ENCODE assay signal across 8 mouse cellular contexts in genomic region chr16:10452445-10452896, GRCm38 (mm10). TPM values are rescaled to one million over a fixed set of nuclear protein-coding genes. Genes with fewer than 3 reads are reported as not detected.
DNase-seq lines count a peak whose midpoint lies in the region; ATAC-seq lines count a peak whose summit lies in the region.

No protein-coding gene starts in this region.

- no peak overlapping the region for H3K9ac ChIP-seq in hindbrain, embryonic 13.5 days
- no peak overlapping the region for H3K9ac ChIP-seq in hindbrain, embryonic 12.5 days
- no peak overlapping the region for H3K9ac ChIP-seq in intestine, embryonic 16.5 days (ENCODE audit: low read depth, low read length)

- intact Hi-C loops in left cerebral cortex, postnatal 14 days (cut with DNase I): no loop called here

- H3K9me3 ChIP-seq in hindbrain, embryonic 13.5 days: no peaks in the 10 kb centered on the region
- H3K9me3 ChIP-seq in hindbrain, embryonic 12.5 days (replicated peaks): no peaks in the 10 kb centered on the region
- H3K9me3 ChIP-seq in intestine, embryonic 16.5 days (ENCODE audit: control insufficient read depth, low read length): no peaks in the 10 kb centered on the region

- no peak overlapping the region for H3K27ac ChIP-seq in hindbrain, embryonic 13.5 days
- no peak overlapping the region for H3K27ac ChIP-seq in hindbrain, embryonic 12.5 days
- H3K27ac ChIP-seq in intestine, embryonic 16.5 days (ENCODE audit: low read length): peak overlapping the region; percentile 42; the same call in 1 of the 2 replicates

- DNase-seq in adrenal gland, postnatal 4 days (ENCODE audit: low spot score in 2 of 2): peak; percentile 63 to 74
- peak; percentile 47 for DNase-seq in gastrocnemius, adult 18-20 months (ENCODE audit: low spot score)
- peak; percentile 82 to 87 for DNase-seq in left cerebral cortex, postnatal 14 days (ENCODE audit: low spot score in 2 of 2)
- DNase-seq in ovary, adult 18-20 months (ENCODE audit: low spot score): peak; percentile 60
- peak; percentile 24 for DNase-seq in urinary bladder, postnatal 25 days (ENCODE audit: low spot score)

- no peak overlapping the region for H3K4me3 ChIP-seq in hindbrain, embryonic 13.5 days
- H3K4me3 ChIP-seq in hindbrain, embryonic 12.5 days: no peak overlapping the region
- H3K4me3 ChIP-seq in intestine, embryonic 16.5 days (ENCODE audit: low read length): no peak overlapping the region

- H3K4me2 ChIP-seq in hindbrain, embryonic 13.5 days: no peak overlapping the region
- H3K4me2 ChIP-seq in hindbrain, embryonic 12.5 days (replicated peaks): no peak overlapping the region
- no peak overlapping the region for H3K4me2 ChIP-seq in intestine, embryonic 16.5 days (ENCODE audit: low read depth, low read length)

- peaks cover 6% of the 10 kb centered on the region for H3K4me1 ChIP-seq in hindbrain, embryonic 13.5 days (replicated peaks)
- peaks cover 5% of the 10 kb centered on the region for H3K4me1 ChIP-seq in hindbrain, embryonic 12.5 days
- peaks cover 12% of the 10 kb centered on the region for H3K4me1 ChIP-seq in intestine, embryonic 16.5 days (ENCODE audit: control insufficient read depth, insufficient read depth, low read length)

- 67% methylated on average over 8 of the region's 8 CpGs for WGBS in hindbrain, embryonic 13.5 days
- WGBS in hindbrain, embryonic 12.5 days: 81% methylated on average over 8 of the region's 8 CpGs
- WGBS in intestine, embryonic 16.5 days: 47% methylated on average over 8 of the region's 8 CpGs

- peak; percentile 68 for ATAC-seq in hindbrain, embryonic 13.5 days (ENCODE audit: low FRiP score)
- no peak for ATAC-seq in hindbrain, embryonic 12.5 days (ENCODE audit: low FRiP score)
- ATAC-seq in intestine, embryonic 16.5 days: peak; percentile 61

- no peaks in the 10 kb centered on the region for H3K36me3 ChIP-seq in hindbrain, embryonic 13.5 days
- no peaks in the 10 kb centered on the region for H3K36me3 ChIP-seq in hindbrain, embryonic 12.5 days
- H3K36me3 ChIP-seq in intestine, embryonic 16.5 days (ENCODE audit: control insufficient read depth, insufficient read depth, low read length): no peaks in the 10 kb centered on the region

- H3K27me3 ChIP-seq in hindbrain, embryonic 13.5 days: no peaks in the 10 kb centered on the region
- H3K27me3 ChIP-seq in hindbrain, embryonic 12.5 days: no peaks in the 10 kb centered on the region
- no peaks in the 10 kb centered on the region for H3K27me3 ChIP-seq in intestine, embryonic 16.5 days (replicated peaks; ENCODE audit: control insufficient read depth, insufficient read depth, low read length)

RNA-seq across cellular contexts. Expression of gene Tvp23a, which starts 5.3 kb away (rescaled TPM):
- 43.1 and 47.3 TPM in 2 replicates for polyA plus RNA-seq in hindbrain, embryonic 13.5 days (2015; fragmentation: Nextera tagmentation; extraction: Ambion mirVana)
- 34.1 TPM in 2 replicates for polyA plus RNA-seq in hindbrain, embryonic 12.5 days (2016; fragmentation: Nextera tagmentation; extraction: Ambion mirVana)
- total RNA-seq in adrenal gland, postnatal 4 days (2021): 1 to 10 TPM; 4.7 to 4.8 TPM
- under 1 TPM; 0.16 to 0.21 TPM for total RNA-seq in gastrocnemius, adult 18-20 months (2021)
- polyA plus RNA-seq in intestine, embryonic 16.5 days (2015; fragmentation: Nextera tagmentation; extraction: Ambion mirVana): 6.5 and 6.8 TPM in 2 replicates
- total RNA-seq in left cerebral cortex, postnatal 14 days (2021): 10 to 100 TPM; 33.6 to 36.0 TPM

RNA-seq across cellular contexts. Expression of gene Ciita, which starts 27.4 kb away (rescaled TPM):
- polyA plus RNA-seq in hindbrain, embryonic 13.5 days (2015; fragmentation: Nextera tagmentation; extraction: Ambion mirVana): 0.79 and 0.83 TPM in 2 replicates
- polyA plus RNA-seq in hindbrain, embryonic 12.5 days (2016; fragmentation: Nextera tagmentation; extraction: Ambion mirVana): 0.35 and 0.37 TPM in 2 replicates
- total RNA-seq in adrenal gland, postnatal 4 days (2021): under 1 TPM; 0.37 to 0.56 TPM
- total RNA-seq in gastrocnemius, adult 18-20 months (2021): under 1 TPM; 0.18 to 0.21 TPM
- 0.49 and 0.77 TPM in 2 replicates for polyA plus RNA-seq in intestine, embryonic 16.5 days (2015; fragmentation: Nextera tagmentation; extraction: Ambion mirVana)
- under 1 TPM in 1 of 2 experiments, not detected in 1; 0.04 TPM for total RNA-seq in left cerebral cortex, postnatal 14 days (2021)

RNA-seq across cellular contexts. Expression of gene Nubp1, which starts 40.7 kb away (rescaled TPM):
- 45.3 and 49.2 TPM in 2 replicates for polyA plus RNA-seq in hindbrain, embryonic 13.5 days (2015; fragmentation: Nextera tagmentation; extraction: Ambion mirVana)
- 50.7 and 57.6 TPM in 2 replicates for polyA plus RNA-seq in hindbrain, embryonic 12.5 days (2016; fragmentation: Nextera tagmentation; extraction: Ambion mirVana)
- 10 to 100 TPM; 22.2 to 23.4 TPM for total RNA-seq in adrenal gland, postnatal 4 days (2021)
- 1 to 10 TPM; 5.6 to 5.7 TPM for total RNA-seq in gastrocnemius, adult 18-20 months (2021)
- polyA plus RNA-seq in intestine, embryonic 16.5 days (2015; fragmentation: Nextera tagmentation; extraction: Ambion mirVana): 52.0 and 52.6 TPM in 2 replicates
- 10 to 100 TPM; 17.2 to 17.8 TPM for total RNA-seq in left cerebral cortex, postnatal 14 days (2021)

RNA-seq across cellular contexts. Expression of gene Tekt5, which starts 57.2 kb away (rescaled TPM):
- 5.4 and 6.0 TPM in 2 replicates for polyA plus RNA-seq in hindbrain, embryonic 13.5 days (2015; fragmentation: Nextera tagmentation; extraction: Ambion mirVana)
- 0.75 and 0.91 TPM in 2 replicates for polyA plus RNA-seq in hindbrain, embryonic 12.5 days (2016; fragmentation: Nextera tagmentation; extraction: Ambion mirVana)
- under 1 TPM in 1 of 2 experiments, not detected in 1; 0.28 TPM for total RNA-seq in adrenal gland, postnatal 4 days (2021)
- total RNA-seq in gastrocnemius, adult 18-20 months (2021): not detected
- 0.27 and 0.35 TPM in 2 replicates for polyA plus RNA-seq in intestine, embryonic 16.5 days (2015; fragmentation: Nextera tagmentation; extraction: Ambion mirVana)
- 1 to 10 TPM; 4.1 to 6.5 TPM for total RNA-seq in left cerebral cortex, postnatal 14 days (2021)

Comparison
In these comparisons a context has a peak if more than half of its experiments do, and no peak if none do; other contexts are left out.
1. DNase-seq: peak in every context shown above with its lines; median percentile 84 in left cerebral cortex, postnatal 14 days; 68 in adrenal gland, postnatal 4 days; 60 in ovary, adult 18-20 months; 47 in gastrocnemius, adult 18-20 months; 24 in urinary bladder, postnatal 25 days.
2. RNA of gene Tvp23a, which starts 5.3 kb away (total RNA-seq): 33.6 to 36.0 TPM in left cerebral cortex, postnatal 14 days; 4.7 to 4.8 TPM in adrenal gland, postnatal 4 days and 0.16 to 0.21 TPM in gastrocnemius, adult 18-20 months; every median in the first group is over 4 times any median in the second.